Mouse (Mus musculus) spleen, adult 2 months (tissue): Measurements from ENCODE around the gene Mylip. TPM values are rescaled to one million over a fixed set of nuclear protein-coding genes. Genes with fewer than 3 reads are reported as not detected.

Source experiments
- DNase-seq, 2 experiments: peaks; one replicate each; pipeline versions ENCODE4 v3.0.0 to v3.0.0-alpha.2; 2012 to 2021; ENCODE audit warnings: low spot score in 2 of 2, low read depth in 1 of 2
- H3K27ac ChIP-seq: fragments of 200-500 bp; 2 replicates; pipeline ENCODE4 v1.5.1; 2012; ENCODE audit warnings: low read length, inconsistent platforms; ENCODE audit not compliant: insufficient read depth
- H3K27me3 ChIP-seq: fragments of 200-500 bp; 2 replicates; pipeline ENCODE4 v1.6.1; 2012; ENCODE audit warnings: mild to moderate bottlenecking, moderate library complexity, low read length, inconsistent platforms; ENCODE audit not compliant: control insufficient read depth, insufficient read depth
- H3K36me3 ChIP-seq: fragments of 200-500 bp; 2 replicates; pipeline ENCODE4 v1.6.1; 2012; ENCODE audit warnings: mild to moderate bottlenecking, low read length, inconsistent platforms; ENCODE audit not compliant: control insufficient read depth, insufficient read depth
- H3K4me1 ChIP-seq: fragments of 200-500 bp; 2 replicates; pipeline ENCODE4 v1.6.1; 2011; ENCODE audit warnings: inconsistent platforms; ENCODE audit not compliant: control insufficient read depth, insufficient read depth, insufficient read length
- H3K4me3 ChIP-seq: fragments of 200-500 bp; 2 replicates; pipeline ENCODE4 v1.5.1; 2011; ENCODE audit warnings: mild to moderate bottlenecking, inconsistent platforms; ENCODE audit not compliant: insufficient read depth, insufficient read length; ENCODE audit errors: extremely low read depth
- CTCF ChIP-seq: fragments of 200-500 bp; IDR thresholded peaks from 2 replicates; pipeline ENCODE4 v1.5.1; 2011; ENCODE audit warnings: mild to moderate bottlenecking, inconsistent platforms; ENCODE audit not compliant: insufficient read depth, insufficient read length, insufficient replicate concordance; ENCODE audit errors: extremely low read depth
- POLR2A ChIP-seq: fragments of 200-500 bp; IDR thresholded peaks from 2 replicates; pipeline ENCODE4 v1.6.1; 2011; ENCODE audit warnings: low read depth, low read length, inconsistent platforms
- WGBS: fragments of 180-500 bp; shearing (Covaris S2); methylation state at CpG from one replicate; pipeline ENCODE4 v1.1.7; 2018; 5-methylcytosine and 5-hydroxymethylcytosine counted together
- polyA plus RNA-seq: library from polyadenylated mRNA; depleted of rRNA; stranded (reverse); fragments of >200 nt; gene quantifications from 2 replicates; pipeline ENCODE4 v1.2.3, GENCODE M21; 2012

Gene Mylip
- polyA plus RNA-seq, 1 experiment: 31.4 TPM

GRCm38 (mm10) chr13:45442451-45442850 is 52.9 kb downstream of the Mylip start:
- WGBS: 11% methylated on average over 4 of the region's 4 CpGs
- Histone ChIP-seq H3K4me3 (no peak overlapping the region), H3K27ac (peak overlapping the region; percentile 78), H3K27me3 (no peaks in the 10 kb centered on the region), H3K4me1 (peaks cover 37% of the 10 kb centered on the region), H3K36me3 (no peaks in the 10 kb centered on the region)
- TF ChIP-seq CTCF (no peak), POLR2A (no peak)
- DNase-seq: peak; percentile 12 to 33

DNA sequence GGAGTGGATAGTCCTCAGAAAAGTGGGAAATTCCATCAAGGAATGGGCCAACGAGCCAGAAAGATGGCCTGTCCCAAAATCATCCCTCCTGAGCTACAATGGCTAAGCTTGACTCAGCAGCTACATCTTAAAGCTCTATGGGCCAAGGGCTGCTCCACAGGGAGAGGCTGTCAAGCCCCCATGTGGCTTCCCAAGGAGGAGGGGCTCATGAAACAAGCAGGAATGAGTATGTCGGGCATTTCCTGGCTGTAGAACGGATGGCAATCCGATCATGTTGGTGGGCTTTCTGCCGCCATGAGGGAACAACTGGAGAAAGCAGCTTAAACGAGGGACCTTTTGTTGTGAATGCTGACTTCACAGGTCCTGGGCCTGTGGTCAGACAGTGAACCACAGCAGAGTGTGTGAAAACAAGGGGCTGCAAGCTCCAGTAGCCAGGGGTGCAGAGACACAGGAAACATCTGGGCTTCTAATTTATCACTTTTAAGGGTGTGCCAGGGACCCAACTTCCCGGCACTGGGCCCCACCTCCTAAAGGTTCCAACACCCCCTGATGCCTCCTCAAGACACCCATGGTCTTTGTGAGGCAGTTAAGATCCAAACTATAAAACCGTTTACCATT is 53.5 kb downstream of the Mylip start:
- WGBS: 5% methylated on average over 8 of the region's 8 CpGs
- Histone ChIP-seq H3K36me3 (no peaks in the 10 kb centered on the region), H3K4me3 (no peak overlapping the region; the same call in 1 of the 2 replicates), H3K4me1 (peaks cover 41% of the 10 kb centered on the region), H3K27ac (peak overlapping the region; percentile 94), H3K27me3 (no peaks in the 10 kb centered on the region)
- TF ChIP-seq CTCF (0 out of 2 replicates have a peak, but pooled peaks have one; percentile 1), POLR2A (no peak)
- DNase-seq: peak; percentile 66 to 78

DNA sequence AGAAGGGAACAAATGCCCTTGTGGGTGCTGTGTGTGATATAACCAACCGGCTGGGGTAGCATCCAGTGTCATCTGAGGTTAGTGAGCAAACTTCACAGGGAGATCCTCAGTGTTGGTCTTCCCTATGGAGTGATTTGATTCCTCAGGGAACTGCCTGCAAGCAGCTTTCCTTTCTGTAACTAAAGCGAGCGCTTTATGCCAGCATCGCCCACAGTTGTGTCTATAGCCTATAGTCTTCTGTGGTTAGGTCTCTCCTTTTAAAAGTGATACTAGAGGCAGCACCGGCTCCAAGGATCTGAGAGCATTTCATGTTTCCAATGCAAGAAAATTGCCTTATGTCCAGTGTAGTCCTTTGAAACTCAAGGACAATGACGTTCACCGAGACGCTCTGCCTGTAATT is 54.7 kb downstream of the Mylip start:
- 71% methylated on average over 8 of the region's 8 CpGs for WGBS
- no peak overlapping the region for H3K4me3 ChIP-seq
- no peaks in the 10 kb centered on the region for H3K36me3 ChIP-seq
- peaks cover 37% of the 10 kb centered on the region for H3K4me1 ChIP-seq
- TF ChIP-seq CTCF (no peak), POLR2A (no peak)
- no peak for DNase-seq
- peak overlapping the region; percentile 94 for H3K27ac ChIP-seq
- no peaks in the 10 kb centered on the region for H3K27me3 ChIP-seq

DNA sequence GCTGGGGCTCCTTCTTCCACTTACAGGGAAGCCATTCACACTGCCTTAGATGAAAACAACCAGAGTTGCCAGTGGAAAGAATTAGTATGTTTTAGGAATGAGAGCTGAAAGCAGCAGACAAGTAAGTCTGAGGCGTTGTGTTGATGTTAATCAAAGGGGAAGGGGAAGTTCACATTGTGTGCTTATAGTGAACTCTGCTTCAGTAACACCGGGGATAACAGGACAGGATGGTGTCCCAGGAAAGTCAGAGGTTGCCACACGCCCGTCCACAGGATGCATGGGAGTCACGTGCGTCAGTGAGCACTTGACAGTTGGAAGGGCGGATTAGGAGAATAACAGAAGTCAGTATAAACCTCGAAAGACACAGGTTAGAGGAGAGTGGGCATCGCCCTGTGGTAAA is 55.1 kb downstream of the Mylip start:
- no peaks in the 10 kb centered on the region for H3K27me3 ChIP-seq
- no peak overlapping the region for H3K4me3 ChIP-seq
- peak overlapping the region; percentile 94 for H3K27ac ChIP-seq

DNA sequence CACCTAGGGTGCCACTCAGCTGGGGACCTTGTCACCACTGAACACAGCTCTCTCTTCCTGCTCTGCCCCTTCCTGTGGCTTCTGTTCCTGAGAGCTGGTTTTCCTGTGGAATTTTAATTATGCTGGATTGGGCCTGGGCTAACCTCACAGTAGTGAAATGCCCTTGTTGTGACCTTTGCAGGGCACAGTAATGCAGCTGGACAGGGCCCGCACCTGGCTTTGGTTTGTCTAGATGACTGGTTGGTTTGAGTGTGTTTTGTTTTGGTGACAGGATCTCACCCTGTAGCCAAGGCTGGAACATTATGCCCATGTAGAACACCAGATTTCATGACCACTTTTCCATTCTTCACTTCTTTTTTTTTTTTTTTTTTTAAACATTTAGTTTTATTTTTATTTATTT is 57.1 kb downstream of the Mylip start:
- TF ChIP-seq POLR2A (no peak), CTCF (no peak)
- no peak overlapping the region for H3K27ac ChIP-seq
- H3K36me3 ChIP-seq: no peaks in the 10 kb centered on the region
- WGBS: 83% methylated on average over 1 of the region's 1 CpGs
- no peak for DNase-seq
- no peaks in the 10 kb centered on the region for H3K27me3 ChIP-seq
- H3K4me3 ChIP-seq: no peak overlapping the region
- H3K4me1 ChIP-seq: peaks cover 37% of the 10 kb centered on the region

More for the DNA sequence above, 55.1 kb downstream of the Mylip start:
- Histone ChIP-seq H3K36me3 (no peaks in the 10 kb centered on the region), H3K4me1 (peaks cover 37% of the 10 kb centered on the region)
- WGBS: 21% methylated on average over 9 of the region's 9 CpGs
- TF ChIP-seq CTCF: no peak
- no peak for TF ChIP-seq POLR2A
- peak in 1 of 2 experiments; percentile 14 for DNase-seq

DNA sequence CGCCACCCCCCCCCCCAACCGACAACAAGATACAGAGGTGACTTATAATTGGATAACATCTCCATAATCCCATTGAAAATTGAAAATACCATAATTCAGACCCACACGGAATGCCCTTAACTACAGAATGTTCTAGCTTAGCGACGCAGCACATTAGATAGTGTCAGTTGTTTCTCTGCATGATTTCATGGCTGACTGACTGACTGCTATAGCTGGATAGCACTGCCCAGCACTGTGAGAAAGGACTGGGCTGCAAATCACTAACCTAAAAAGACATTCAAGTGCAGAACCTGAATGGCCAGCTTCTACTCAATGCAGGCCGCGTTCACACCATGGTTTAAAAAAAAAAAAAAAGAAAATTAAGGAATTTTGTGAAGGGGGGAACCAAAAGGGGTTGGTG is 62.9 kb downstream of the Mylip start:
- Histone ChIP-seq H3K27me3 (no peaks in the 10 kb centered on the region), H3K36me3 (no peaks in the 10 kb centered on the region), H3K4me1 (peaks cover 26% of the 10 kb centered on the region), H3K27ac (no peak overlapping the region), H3K4me3 (no peak overlapping the region)
- no peak for TF ChIP-seq POLR2A
- no peak for TF ChIP-seq CTCF
- WGBS: 91% methylated on average over 7 of the region's 7 CpGs
- no peak for DNase-seq

- peak overlapping the region; percentile 30; the same call in 1 of the 2 replicates for H3K27ac ChIP-seq
- WGBS: 34% methylated on average over 9 of the region's 9 CpGs
- DNase-seq: peak in 1 of 2 experiments; percentile 56
- H3K4me1 ChIP-seq: peaks cover 21% of the 10 kb centered on the region
- H3K27me3 ChIP-seq: no peaks in the 10 kb centered on the region
- H3K36me3 ChIP-seq: no peaks in the 10 kb centered on the region
- H3K4me3 ChIP-seq: no peak overlapping the region
- TF ChIP-seq POLR2A: no peak
- TF ChIP-seq CTCF: no peak
Observed at GRCm38 (mm10) chr13:45453033-45453432, 63.5 kb downstream of the Mylip start.
